Mouse (Mus musculus): ENCODE data around the gene Ranbp1. TPM values are rescaled to one million over a fixed set of nuclear protein-coding genes. Genes with fewer than 3 reads are reported as not detected.
"Not testable (repeated sequence)": the region's sequence is repeated elsewhere in the genome, so short reads cannot be mapped to it uniquely, and the experiment has no call there.

Gene Ranbp1
- polyA plus RNA-seq (2016; fragmentation: Nextera tagmentation; extraction: Ambion mirVana), result 512 and 519 TPM in 2 replicates

DNA sequence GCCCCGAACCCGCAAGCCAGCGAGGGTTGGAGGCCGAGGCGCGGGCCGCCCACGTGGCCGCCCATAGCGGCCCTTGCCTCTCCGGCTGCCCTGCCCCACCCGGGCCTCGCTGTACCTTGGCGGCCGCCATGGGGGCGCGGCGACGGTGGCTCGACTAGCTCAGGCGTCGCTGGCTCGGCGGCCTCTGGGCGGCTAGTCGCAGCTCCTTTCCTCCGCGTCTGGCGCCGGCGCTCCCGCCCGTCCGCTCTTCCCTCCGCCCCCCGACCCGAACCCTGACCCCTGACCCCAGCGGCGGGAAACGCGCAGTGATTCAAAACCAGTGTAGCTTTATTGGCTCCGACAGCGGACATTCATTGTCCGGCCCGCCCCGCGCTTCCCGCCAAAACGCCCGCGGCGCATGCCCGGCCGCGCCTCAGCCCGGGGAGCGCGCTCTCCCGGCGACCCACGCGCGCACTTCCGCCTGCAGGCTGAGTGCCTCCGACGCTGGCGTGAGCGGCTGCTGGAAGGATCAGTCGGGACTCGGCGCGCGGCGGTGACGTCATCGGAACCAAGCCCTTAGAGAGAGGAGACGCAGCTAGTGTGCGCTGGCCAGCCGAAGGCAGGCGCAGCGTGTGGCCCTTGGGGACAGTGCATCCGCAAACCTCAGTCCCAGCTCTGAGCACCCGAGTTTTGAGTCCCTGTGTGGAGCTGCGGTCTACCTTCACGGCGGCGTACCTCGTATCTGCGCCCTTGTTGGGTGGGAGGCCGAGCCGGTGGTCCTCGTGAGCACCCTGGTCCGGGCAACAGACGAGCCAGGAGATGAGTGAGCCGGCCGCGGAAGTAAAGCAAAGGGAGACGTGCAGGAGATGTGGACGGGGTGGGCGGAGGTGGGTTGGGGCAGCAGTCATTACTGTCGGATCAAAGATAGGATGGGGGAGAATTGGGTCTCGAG is at the start of gene Ranbp1, which contains the start of gene Trmt2a:
Gene Ranbp1, minus strand, starts transcription at position 300 of the 931 bp plus-strand sequence.
Gene Trmt2a, plus strand, starts transcription at position 247 of the 931 bp plus-strand sequence.
- Histone ChIP-seq H3K9me3 (replicated peaks) (no peaks in the 10 kb centered on the region), H3K27me3 (replicated peaks) (no peaks in the 10 kb centered on the region), H3K4me2 (peak within 1 kb of the TSS; percentile 93), H3K9ac (peak within 1 kb of the TSS; percentile 96), H3K27ac (ENCODE audit: poor library complexity, severe bottlenecking) (peak within 1 kb of the TSS; percentile 91), H3K4me3 (peak within 1 kb of the TSS; percentile 86), H3K36me3 (peaks cover 64% of the 10 kb centered on the region), H3K4me1 (replicated peaks) (peaks cover 37% of the 10 kb centered on the region)
- WGBS, result under 1% methylated on average over 98 of the region's 102 CpGs
- ATAC-seq (ENCODE audit: insufficient number of reproducible peaks, low FRiP score), result peak; percentile 93

DNA sequence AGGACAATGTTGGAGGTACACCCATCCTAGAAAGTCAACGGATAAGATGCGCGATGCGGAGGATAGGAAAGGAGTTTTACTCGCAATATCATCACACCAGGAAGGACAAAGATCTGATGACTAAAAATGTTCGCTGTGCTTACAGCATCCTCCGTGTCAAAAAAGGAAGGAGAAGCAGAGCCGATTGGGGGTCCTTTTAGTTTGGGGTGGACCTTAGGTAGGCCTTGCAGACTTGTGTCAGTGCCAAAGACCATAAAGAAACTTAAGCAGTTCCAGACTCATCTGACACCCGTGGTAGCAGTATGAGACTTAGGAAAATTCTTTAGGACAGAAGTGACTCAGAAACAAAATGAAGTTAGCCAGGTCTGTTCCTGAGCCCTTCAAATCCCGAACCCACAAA is 41.1 kb upstream of the Ranbp1 start:
- H3K4me2 ChIP-seq, result peak overlapping the region; percentile 53
- H3K27me3 ChIP-seq (replicated peaks); ATAC-seq (ENCODE audit: insufficient number of reproducible peaks, low FRiP score); H3K9ac ChIP-seq; H3K9me3 ChIP-seq (replicated peaks): not testable (repeated sequence)
- H3K27ac ChIP-seq (ENCODE audit: poor library complexity, severe bottlenecking), result peak overlapping the region; percentile 95
- H3K36me3 ChIP-seq, result peaks cover 17% of the 10 kb centered on the region
- H3K4me1 ChIP-seq (replicated peaks), result peaks cover 34% of the 10 kb centered on the region
- WGBS, result 3% methylated on average over 10 of the region's 10 CpGs
- peak overlapping the region; percentile 92 for H3K4me3 ChIP-seq

DNA sequence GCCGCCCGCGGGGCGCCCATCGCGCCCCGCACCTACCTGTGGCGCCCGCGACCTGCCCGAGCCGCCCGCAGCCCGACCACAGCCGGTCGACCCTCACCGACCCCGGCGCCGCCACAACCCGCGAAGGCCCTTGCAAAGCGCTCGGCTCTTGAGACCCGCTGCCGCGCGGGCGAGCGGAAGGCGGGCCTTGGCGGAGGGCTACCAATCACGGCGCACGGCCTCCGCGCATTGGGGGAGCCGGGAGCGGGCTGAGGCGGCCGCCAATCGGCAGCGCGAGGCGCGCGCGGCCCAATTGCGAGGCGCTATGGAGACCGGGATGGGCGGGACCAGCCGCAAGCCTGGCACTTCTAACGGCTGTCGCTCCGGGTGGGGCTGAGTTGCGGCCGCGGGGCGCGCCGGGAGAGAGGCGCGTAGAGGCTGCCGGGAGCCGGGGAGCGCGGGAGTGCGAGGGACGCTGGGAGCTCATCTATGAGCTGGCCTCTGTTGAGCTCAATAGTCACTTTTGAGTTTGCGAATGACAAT is 40.6 kb upstream of the Ranbp1 start, which contains the start of gene Dgcr8:
Gene Dgcr8, minus strand, starts transcription at position 180 of the 522 bp plus-strand sequence.
- no peaks in the 10 kb centered on the region for H3K9me3 ChIP-seq (replicated peaks)
- under 1% methylated on average over 70 of the region's 71 CpGs for WGBS
- peaks cover 34% of the 10 kb centered on the region for H3K4me1 ChIP-seq (replicated peaks)
- H3K4me3 ChIP-seq, result peak within 1 kb of the TSS; percentile 92
- H3K36me3 ChIP-seq, result peaks cover 21% of the 10 kb centered on the region
- ATAC-seq (ENCODE audit: insufficient number of reproducible peaks, low FRiP score), result peak; percentile 99
- H3K9ac ChIP-seq, result peak within 1 kb of the TSS; percentile 98
- peak within 1 kb of the TSS; percentile 95 for H3K4me2 ChIP-seq
- peak within 1 kb of the TSS; percentile 95 for H3K27ac ChIP-seq (ENCODE audit: poor library complexity, severe bottlenecking)
- H3K27me3 ChIP-seq (replicated peaks), result no peaks in the 10 kb centered on the region

DNA sequence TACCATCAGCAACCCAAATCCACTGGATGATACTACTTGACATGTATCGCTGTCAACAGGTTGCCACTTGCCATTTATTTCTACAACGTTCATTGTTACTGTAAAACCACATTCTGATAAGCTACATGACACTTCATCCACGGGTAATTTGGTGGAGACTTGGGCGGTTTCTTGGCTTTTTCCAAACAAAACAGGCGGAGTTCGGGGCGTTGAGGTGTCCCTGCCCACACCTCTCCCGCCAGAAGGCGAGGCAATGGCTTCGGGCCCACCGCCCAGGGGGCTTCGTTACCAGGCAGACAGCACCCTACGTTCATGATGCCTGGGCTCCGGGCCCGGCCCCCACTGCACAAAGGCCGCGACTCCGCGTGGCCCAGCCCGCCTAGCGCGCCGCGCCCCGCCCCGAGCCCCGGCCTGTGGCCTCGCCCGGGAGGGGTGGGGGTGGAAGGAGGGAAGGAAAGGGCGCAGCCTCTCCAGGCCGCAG is 40.1 kb upstream of the Ranbp1 start:
- no peaks in the 10 kb centered on the region for H3K27me3 ChIP-seq (replicated peaks)
- H3K4me3 ChIP-seq, result peak overlapping the region; percentile 92
- H3K4me2 ChIP-seq, result peak overlapping the region; percentile 95
- ATAC-seq (ENCODE audit: insufficient number of reproducible peaks, low FRiP score), result peak; percentile 93
- under 1% methylated on average over 29 of the region's 31 CpGs for WGBS
- no peaks in the 10 kb centered on the region for H3K9me3 ChIP-seq (replicated peaks)
- H3K36me3 ChIP-seq, result peaks cover 26% of the 10 kb centered on the region
- H3K27ac ChIP-seq (ENCODE audit: poor library complexity, severe bottlenecking), result peak overlapping the region; percentile 95
- H3K4me1 ChIP-seq (replicated peaks), result peaks cover 34% of the 10 kb centered on the region
- H3K9ac ChIP-seq, result peak overlapping the region; percentile 98

DNA sequence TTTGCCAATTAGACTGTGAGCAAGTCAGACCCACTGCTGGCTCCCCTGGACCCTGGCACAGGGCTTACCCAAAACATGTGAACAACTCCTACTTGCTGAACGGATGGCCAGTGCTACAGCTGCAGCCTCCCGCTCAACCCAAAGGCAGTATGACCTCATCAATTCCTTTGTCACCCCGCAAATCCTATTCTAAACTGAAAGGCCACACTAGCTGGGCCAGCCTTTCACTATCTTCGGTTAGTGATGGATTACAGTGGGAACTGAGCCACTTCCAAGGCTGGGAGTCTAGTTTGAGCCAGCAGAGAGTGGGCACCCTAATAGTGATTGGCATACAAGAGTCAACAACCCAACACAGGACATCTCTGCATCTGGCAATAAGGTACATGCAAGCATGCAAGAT is 39.6 kb upstream of the Ranbp1 start:
- peak overlapping the region; percentile 98 for H3K9ac ChIP-seq
- no peak for ATAC-seq (ENCODE audit: insufficient number of reproducible peaks, low FRiP score)
- under 1% methylated on average over 4 of the region's 4 CpGs for WGBS
- peak overlapping the region; percentile 92 for H3K4me3 ChIP-seq
- H3K9me3 ChIP-seq (replicated peaks), result no peaks in the 10 kb centered on the region
- H3K36me3 ChIP-seq, result peaks cover 31% of the 10 kb centered on the region
- H3K4me1 ChIP-seq (replicated peaks), result peaks cover 34% of the 10 kb centered on the region
- no peaks in the 10 kb centered on the region for H3K27me3 ChIP-seq (replicated peaks)
- H3K27ac ChIP-seq (ENCODE audit: poor library complexity, severe bottlenecking), result peak overlapping the region; percentile 95
- H3K4me2 ChIP-seq, result peak overlapping the region; percentile 95

DNA sequence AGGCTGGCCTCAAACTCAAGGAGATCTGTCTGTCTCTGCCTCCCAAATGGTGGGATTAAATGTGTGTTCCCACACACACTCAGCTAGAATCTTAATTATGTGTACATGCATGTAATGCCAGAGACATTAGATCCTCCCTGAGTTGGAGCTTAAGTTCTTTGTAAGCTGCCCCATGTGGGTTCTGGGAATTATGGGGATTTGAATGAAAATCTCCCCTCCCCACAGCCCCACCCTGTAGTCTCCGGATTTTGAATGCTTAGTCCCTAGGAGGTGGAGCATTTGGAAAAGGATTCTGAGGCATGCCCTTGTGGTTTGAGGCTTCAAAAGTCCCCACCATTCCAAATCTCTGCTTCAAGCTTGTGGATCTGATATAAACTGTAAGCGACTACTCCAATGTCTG is 26.6 kb upstream of the Ranbp1 start:
- 88% methylated on average over 2 of the region's 2 CpGs for WGBS
- H3K27ac ChIP-seq (ENCODE audit: poor library complexity, severe bottlenecking), result no peak overlapping the region
- H3K9me3 ChIP-seq (replicated peaks), result no peaks in the 10 kb centered on the region
- H3K4me3 ChIP-seq, result no peak overlapping the region
- H3K4me2 ChIP-seq, result no peak overlapping the region
- peaks cover 88% of the 10 kb centered on the region for H3K36me3 ChIP-seq
- no peaks in the 10 kb centered on the region for H3K27me3 ChIP-seq (replicated peaks)
- no peaks in the 10 kb centered on the region for H3K4me1 ChIP-seq (replicated peaks)
- no peak overlapping the region for H3K9ac ChIP-seq
- ATAC-seq (ENCODE audit: insufficient number of reproducible peaks, low FRiP score), result no peak

DNA sequence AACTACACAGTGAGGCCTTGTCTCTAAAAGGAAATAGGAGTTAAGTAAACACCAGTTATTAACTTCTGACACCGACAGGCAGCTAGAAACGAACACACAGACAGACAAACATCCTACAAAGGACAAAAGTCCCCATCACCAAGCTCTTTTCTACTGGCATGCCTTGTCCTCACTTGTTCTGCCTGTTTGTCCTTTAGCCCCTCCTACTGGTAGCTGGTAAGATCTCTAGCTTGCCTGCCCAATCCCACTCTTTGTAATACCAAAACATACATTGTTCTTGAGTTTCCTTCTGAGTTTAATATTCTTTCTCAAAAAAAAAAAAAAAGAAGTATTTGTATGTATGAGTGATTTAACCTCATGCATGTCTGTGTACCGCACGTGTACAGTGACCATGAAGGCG is 19.6 kb upstream of the Ranbp1 start:
- Histone ChIP-seq H3K36me3 (peaks cover 86% of the 10 kb centered on the region), H3K27ac (ENCODE audit: poor library complexity, severe bottlenecking) (no peak overlapping the region), H3K9me3 (replicated peaks) (no peaks in the 10 kb centered on the region), H3K27me3 (replicated peaks) (no peaks in the 10 kb centered on the region), H3K4me2 (no peak overlapping the region), H3K9ac (no peak overlapping the region), H3K4me3 (no peak overlapping the region), H3K4me1 (replicated peaks) (no peaks in the 10 kb centered on the region)
- ATAC-seq (ENCODE audit: insufficient number of reproducible peaks, low FRiP score), result no peak
- 90% methylated on average over 5 of the region's 5 CpGs for WGBS

DNA sequence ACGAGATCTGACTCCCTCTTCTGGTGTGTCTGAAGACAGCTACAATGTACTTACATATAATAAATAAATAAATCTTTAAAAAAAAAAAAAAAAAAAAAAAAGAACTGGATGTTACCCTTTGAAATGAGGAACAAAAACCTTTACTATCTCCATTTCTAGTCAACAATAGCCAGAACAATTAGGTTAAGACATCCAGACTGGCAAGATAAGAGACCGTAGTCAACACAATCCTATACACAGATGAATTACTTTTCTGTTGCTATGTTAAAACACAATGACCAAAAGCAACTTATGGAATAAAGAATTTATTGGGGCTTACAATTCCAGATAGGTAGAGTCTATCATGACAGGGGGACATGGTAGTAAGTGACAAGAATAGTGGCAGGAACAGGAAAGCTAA is 16.5 kb upstream of the Ranbp1 start:
- no peaks in the 10 kb centered on the region for H3K4me1 ChIP-seq (replicated peaks)
- 81% methylated on average over 2 of the region's 2 CpGs for WGBS
- H3K27me3 ChIP-seq (replicated peaks), result no peaks in the 10 kb centered on the region
- H3K9ac ChIP-seq, result no peak overlapping the region
- no peak overlapping the region for H3K4me2 ChIP-seq
- ATAC-seq (ENCODE audit: insufficient number of reproducible peaks, low FRiP score), result no peak
- no peak overlapping the region for H3K27ac ChIP-seq (ENCODE audit: poor library complexity, severe bottlenecking)
- no peaks in the 10 kb centered on the region for H3K9me3 ChIP-seq (replicated peaks)
- H3K36me3 ChIP-seq, result peaks cover 83% of the 10 kb centered on the region
- no peak overlapping the region for H3K4me3 ChIP-seq

DNA sequence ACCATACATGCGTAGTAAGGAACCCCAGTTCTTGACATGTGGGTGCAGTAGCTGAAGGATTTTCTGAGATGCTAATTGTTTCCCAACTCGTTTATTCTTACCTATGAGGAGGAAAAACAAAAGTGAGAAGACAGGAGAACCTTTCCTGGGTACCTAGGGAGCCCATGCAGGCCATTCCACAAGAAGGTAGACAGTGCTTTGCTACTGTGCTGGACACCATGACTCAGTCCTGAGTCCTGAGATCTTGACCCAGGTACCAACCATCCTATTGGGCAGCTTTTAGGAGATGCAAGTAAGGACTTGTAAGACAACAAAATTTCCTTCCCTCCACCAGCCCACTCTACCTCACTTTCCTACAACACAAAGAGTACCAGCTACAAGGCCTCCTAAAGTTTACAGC is 9.7 kb upstream of the Ranbp1 start, which contains the start of gene Gm49776:
Gene Gm49776, minus strand, starts transcription at position 101 of the 400 bp plus-strand sequence.
- H3K27ac ChIP-seq (ENCODE audit: poor library complexity, severe bottlenecking), result no peak within 1 kb of the TSS
- no peaks in the 10 kb centered on the region for H3K27me3 ChIP-seq (replicated peaks)
- no peaks in the 10 kb centered on the region for H3K4me1 ChIP-seq (replicated peaks)
- no peak within 1 kb of the TSS for H3K4me3 ChIP-seq
- H3K4me2 ChIP-seq, result no peak within 1 kb of the TSS
- 93% methylated on average over 2 of the region's 2 CpGs for WGBS
- ATAC-seq (ENCODE audit: insufficient number of reproducible peaks, low FRiP score), result no peak
- H3K9me3 ChIP-seq (replicated peaks), result no peaks in the 10 kb centered on the region
- no peak within 1 kb of the TSS for H3K9ac ChIP-seq
- H3K36me3 ChIP-seq, result peaks cover 92% of the 10 kb centered on the region

DNA sequence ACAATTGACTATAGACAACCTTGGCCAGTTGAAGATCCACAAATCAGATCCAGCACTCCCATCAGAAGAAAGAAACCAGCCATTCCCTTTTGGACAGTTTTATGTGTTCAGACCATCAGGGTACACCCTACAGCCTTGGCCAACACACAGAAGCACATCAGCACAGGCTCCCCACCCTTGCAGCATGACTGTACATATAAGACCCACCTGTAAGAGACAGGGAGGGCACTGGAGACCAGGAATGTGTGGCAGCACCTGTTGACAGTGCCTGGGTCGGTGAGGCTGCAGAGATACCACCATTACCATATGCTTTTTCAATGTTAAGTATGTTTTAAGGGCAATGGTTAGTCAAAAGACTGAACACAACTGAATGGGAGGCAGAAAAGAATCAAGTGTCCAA is 5.3 kb upstream of the Ranbp1 start:
- 90% methylated on average over 1 of the region's 1 CpGs for WGBS
- Histone ChIP-seq H3K4me1 (replicated peaks) (peaks cover 25% of the 10 kb centered on the region), H3K36me3 (peaks cover 80% of the 10 kb centered on the region), H3K27me3 (replicated peaks) (no peaks in the 10 kb centered on the region), H3K4me2 (no peak overlapping the region), H3K9me3 (replicated peaks) (no peaks in the 10 kb centered on the region), H3K4me3 (no peak overlapping the region), H3K27ac (ENCODE audit: poor library complexity, severe bottlenecking) (no peak overlapping the region), H3K9ac (no peak overlapping the region)
- ATAC-seq (ENCODE audit: insufficient number of reproducible peaks, low FRiP score), result no peak

DNA sequence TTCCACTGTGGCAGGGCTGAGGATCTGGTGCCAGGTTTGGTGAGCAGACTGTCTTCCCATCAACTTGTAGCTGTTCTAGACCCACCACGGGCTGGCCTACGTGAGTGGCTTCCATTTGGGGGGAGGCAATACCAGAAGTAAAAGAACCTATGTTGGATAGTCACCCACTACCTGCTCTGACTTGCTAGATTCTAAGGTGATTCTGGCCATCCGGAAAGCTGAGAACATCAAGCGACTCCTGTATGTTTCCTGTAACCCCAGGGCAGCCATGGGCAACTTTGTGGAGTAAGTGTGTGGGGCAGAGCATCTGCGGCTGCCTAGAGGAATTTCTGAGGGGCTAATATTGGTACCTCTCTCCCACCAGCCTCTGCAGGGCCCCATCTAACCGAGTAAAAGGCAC is 4.2 kb upstream of the Ranbp1 start:
- Histone ChIP-seq H3K27ac (ENCODE audit: poor library complexity, severe bottlenecking) (no peak overlapping the region), H3K27me3 (replicated peaks) (no peaks in the 10 kb centered on the region), H3K4me3 (no peak overlapping the region), H3K9ac (no peak overlapping the region), H3K9me3 (replicated peaks) (no peaks in the 10 kb centered on the region), H3K4me2 (no peak overlapping the region), H3K36me3 (peaks cover 70% of the 10 kb centered on the region), H3K4me1 (replicated peaks) (peaks cover 25% of the 10 kb centered on the region)
- no peak for ATAC-seq (ENCODE audit: insufficient number of reproducible peaks, low FRiP score)
- 80% methylated on average over 6 of the region's 6 CpGs for WGBS

Measured in heart, embryonic 12.5 days (tissue).